Mouse (Mus musculus) gastrocnemius, postnatal 4 days (tissue): ENCODE results near the gene Rassf3. TPM values are rescaled to one million over a fixed set of nuclear protein-coding genes. Genes with fewer than 3 reads are reported as not detected.

ENCODE experiments used
- DNase-seq, 2 experiments: peaks; one replicate each; pipeline ENCODE4 v3.0.0; 2021 to 2022; ENCODE audit warnings: low spot score in 2 of 2, mixed read lengths in 2 of 2
- total RNA-seq, 2 experiments: library from RNA; stranded (reverse); gene quantifications; 2 replicates each; pipeline ENCODE4 v1.2.3; 2021

Gene Rassf3
- total RNA-seq, 2 experiments from 2014 or later: 70.0 to 78.2 TPM

DNA sequence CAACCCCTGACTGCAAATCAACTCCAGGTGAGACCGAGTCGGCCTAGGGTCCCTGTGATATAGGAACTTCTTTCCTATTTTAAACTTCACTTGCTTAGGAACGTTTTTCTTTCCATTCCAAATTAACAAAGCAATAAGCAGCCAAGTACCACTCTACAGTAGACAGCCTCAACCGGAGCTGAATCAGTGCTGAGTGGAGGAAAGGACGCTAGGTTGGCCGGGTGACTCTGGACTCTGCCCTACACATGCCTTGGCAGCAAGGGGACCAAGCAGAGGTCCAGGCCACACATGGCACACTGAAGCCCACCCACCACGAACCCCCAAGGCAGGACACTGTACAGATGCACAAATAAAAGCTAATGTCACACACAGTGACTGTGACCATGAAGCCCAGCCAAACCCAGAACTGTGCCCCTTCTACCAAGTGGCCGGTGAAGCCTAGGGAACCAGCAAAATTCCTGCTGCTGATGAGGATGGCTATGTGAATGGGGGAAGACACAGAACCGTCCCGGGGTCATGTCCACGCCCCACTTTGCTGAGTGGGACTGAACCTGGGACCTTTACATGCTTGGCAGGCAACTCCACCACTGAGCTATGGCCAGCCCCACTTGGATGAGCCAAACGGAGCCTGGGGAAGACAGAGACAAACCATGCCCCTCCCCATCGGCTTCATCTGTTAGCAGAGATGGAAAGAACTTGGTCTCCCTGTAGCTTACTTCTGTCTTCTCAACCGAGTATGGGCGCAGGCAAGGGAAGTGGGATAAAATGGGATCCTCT lies 45.2 kb downstream of the Rassf3 start:
- DNase-seq: no peak

DNA sequence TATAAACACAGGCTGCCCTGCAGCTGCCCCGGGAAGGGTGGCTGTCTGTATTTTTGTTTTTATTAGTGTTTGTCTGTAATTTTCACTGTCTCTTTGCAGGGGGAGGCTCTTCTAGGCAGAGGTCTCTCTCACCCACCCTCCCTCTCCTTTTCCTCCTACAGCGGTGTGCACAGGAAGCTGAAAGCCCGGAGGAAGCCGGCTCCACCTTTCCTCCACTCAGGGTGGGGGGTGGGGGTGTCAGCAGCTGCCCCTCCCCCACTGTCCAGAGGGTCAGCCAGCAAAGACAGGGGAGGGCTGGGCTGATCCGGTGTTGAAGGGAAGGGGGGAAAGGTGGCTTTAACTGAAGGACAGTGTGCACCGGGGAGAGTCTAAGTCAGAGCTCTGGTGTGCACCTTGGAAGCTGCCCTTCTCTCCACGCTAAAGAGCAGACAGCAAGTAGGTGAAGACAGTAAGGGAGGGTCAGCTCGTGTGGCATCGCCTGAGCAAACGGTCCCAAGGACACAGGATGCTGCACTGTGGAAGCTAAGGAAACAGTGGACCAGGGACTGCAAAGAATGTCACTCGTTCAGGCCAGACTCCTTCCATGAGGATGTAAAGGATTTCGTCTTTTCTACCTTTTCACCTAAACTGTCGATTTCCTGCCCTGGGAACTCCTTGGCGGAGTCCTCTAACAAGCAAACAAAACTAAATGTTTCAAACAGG lies 46.0 kb downstream of the Rassf3 start:
- DNase-seq: no peak

DNA sequence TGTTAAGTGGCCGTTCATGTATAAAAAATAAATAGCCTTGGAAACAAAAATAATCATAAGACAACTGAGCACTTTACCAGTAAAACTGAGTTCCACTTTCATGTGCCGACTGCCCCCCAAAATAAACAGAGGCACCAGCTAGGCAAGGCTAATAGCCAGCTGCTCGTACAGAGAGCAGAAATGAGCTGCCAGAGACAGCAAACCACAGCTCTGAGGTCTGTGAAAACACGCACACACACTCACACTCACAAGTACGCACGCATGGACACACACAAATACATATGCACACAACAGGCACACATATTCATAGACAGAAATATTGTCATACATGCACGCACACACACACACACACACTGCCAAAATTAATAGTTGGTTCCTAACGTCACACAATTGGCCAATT lies 46.6 kb downstream of the Rassf3 start:
- DNase-seq: no peak

DNA sequence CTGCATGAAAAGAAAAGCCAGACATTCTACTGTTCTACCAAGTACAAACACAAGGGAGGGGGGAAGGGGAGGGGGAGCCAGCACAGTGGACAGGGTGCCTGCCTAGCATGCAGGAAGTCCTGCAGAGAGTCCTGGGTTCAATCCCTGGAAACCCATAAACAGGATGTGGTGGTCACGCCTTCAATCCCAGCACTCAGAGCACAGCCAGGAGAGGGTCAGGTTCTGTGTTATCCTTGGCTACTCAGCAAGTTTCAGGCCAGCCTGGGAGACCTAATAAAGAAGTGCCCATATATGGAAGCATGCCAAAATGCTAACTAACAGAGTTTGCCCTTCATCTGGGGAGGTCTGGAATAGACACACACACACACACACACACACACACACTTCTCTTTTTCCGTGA lies 47.1 kb downstream of the Rassf3 start:
- DNase-seq: no peak

DNA sequence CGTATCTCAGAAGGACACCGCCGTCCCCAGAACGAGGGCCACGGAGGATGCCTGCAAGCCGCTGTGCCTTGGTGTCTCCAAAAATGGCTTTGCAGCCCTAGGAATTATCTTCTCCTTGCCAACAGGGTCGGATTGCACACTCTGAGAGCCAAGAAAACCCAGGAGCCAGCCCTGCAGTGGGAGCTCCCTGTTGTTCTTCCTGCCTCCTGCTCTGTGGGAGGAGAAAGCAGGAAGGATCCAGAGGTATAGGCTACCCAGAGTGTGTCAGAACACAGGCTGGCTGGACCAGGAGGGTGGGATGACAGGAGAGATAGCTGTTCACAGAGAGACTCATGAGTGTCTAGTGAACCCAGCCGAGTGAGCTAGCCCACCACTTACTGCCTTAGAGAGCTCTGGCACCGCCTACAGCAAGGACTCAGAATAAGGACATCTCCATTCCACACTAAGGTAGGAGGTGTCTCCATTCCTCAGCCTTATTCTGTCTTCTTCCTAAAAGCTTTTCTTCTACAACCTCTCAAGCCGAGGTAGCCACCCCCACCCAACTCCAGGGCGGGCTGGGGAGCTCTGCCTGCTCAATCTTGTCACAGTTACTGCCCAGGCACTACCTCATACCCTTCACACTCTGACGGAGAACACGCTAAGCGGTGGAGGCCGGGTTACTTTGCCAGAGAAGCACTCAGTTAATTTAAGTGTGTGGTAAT lies 48.0 kb downstream of the Rassf3 start:
- DNase-seq: no peak

DNA sequence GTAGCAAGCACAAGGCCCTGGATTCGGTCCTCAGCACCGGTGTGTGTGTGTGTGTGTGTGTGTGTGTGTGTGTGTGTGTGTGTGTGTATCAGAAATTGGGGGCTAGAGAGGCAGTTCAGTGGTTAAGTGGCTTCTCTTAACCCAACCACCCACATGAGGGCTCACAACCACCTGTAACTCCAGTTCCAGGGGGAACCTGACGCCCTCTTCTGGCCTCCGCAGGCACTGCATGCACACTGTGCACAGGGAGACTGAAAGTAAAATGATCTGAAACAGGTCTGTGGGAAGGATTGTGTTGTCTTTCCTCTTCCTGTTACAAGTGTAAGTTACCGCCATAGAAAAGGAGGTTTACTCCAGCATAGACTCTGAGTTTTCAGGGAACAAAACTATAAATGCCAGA lies 49.0 kb downstream of the Rassf3 start:
- no peak for DNase-seq

DNA sequence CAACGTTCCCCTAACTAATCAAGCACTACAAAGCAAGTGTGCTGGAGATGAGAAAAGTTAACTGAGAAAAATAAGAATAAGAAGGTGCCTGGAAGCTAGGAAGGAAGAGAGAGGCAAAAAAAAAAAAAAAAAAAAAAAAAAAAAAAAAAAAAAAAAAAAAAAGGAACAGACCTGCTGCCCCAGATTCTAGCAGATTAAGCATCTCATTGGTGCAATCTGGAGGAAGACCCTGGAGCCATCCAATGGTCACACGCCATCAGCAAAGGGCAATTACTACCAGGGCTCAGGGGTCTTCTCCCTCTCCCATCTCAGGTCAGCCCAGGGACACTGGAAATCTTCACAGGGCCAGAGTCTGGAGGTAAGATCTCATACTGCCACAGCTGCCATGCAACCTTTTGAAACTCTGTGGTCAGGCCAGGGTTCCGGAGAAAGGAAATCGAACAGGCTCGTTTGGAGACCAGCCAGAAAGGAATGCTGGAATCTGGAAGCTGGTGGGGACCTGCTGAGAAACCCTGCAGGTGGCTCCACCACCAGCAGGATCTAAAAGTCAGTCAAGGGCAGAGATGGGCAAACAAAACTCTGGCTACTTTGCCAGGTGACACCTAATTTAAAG lies 49.6 kb downstream of the Rassf3 start:
- DNase-seq: no peak

DNA sequence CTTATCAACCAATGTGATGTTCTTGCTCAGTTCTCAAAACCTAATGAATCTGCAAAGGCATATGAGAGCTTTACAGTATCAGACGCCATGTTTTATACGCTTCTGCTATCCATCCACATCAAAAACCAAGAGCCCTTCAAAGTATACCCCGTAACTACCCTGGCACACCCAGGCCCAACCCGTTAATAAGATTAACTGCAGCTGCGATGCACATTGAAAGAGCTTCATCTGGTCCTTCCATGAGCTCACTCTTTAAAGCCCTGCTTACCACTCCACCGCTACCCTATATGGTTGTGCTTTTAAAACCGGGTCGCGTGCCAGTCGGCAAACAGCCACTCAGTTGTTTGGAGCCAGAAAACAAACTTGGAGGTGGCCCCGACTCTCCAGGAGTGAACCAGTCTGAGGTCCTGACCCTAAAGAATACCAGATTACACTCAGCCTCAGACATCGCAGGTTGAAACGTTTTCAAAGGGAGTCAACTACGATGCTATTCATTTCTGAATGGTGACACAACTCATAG lies 50.6 kb downstream of the Rassf3 start:
- DNase-seq: no peak

DNA sequence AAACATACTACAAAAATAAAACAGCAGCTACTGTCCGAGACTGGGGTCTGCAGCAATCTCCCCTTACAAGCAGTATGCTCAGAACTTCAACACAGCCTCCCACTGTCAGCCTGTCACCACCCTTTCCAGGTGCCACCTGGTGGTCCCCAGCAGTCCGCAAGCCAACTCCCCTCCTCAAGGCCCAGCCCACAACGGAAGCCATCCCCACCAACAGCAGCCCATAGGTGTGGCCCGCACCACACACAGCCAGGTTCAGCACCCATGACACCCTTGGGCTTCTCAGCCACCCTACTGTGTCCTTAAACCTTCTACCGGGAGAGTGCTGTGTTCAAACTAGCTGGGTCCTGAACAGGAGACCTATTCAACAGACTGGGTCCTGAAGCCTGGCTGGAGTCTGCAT lies 51.1 kb downstream of the Rassf3 start:
- DNase-seq: no peak

DNA sequence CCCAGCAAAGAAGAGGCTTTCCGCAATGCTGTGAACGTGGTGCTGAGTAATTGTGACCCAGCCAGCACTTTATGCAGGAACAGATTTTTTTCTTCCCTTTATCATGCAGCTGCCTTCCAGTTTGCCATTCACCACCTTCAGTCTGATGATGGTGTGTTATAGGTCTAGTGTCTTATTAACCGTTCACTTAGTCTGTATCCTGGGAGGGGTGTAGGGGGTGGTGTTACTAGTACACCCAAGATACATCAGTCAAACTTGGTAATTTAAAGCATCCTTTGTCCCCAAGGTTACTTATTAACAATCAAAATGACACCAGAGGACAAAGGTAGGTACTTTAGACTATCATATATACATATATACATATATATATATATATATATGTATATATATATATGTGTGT lies 51.7 kb downstream of the Rassf3 start:
- no peak for DNase-seq

DNA sequence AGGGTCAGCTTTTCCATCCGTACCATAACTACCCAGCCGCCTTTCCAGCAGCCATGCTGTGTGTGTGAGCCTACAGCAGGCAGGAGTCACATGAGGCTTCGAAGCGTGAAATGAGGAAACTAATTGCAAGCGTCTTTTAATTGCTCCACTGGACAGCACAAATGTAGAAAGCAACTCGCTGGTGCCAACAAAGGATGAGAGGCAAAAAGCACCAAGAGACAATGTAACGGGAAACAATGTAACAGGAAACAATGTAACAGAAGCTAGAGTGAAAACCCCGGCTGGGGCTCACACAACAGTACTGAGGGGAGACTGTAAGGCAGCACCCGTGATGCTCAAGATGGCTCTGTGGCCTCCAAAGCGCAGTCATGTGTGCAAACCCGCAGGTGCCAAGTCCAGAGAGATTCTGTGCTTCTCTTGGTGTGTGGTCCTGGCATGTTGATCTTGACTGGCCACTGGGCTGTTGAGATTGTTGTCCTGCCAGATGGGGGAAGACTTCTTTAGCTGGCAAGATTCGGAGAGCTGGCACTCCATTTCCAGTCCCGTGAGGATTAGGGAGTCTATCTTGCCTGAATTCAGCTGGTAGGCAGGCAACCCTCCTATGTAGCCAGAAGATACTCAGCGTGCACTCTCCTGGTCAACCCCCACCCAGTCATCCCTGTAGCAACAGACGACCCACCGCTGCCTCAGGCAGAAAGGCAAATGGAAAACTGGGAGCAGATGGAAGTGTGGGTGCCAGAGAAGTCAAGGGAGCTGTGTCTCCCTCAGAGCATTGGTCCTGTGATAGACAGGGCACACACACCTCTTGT lies 52.4 kb downstream of the Rassf3 start:
- DNase-seq: no peak

DNA sequence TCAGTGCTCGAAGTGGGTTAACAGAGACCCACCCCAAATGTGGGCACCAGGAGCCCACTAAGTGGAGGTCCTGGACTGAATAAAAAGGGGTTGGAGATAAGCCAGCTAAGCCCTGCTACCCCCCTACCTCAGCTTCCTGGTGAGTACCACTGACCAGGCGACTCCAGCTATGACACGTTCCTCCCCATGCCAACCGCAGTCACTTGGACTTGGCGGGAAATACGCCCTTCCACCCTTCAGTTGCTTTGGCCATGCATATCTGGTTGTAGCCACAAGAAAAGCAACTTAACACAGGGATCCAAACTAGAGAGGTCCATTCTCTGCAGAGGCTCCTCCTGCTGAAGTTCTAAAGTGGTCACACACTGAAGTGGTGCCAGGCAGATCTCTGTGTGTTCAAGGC lies 53.9 kb downstream of the Rassf3 start:
- no peak for DNase-seq

DNA sequence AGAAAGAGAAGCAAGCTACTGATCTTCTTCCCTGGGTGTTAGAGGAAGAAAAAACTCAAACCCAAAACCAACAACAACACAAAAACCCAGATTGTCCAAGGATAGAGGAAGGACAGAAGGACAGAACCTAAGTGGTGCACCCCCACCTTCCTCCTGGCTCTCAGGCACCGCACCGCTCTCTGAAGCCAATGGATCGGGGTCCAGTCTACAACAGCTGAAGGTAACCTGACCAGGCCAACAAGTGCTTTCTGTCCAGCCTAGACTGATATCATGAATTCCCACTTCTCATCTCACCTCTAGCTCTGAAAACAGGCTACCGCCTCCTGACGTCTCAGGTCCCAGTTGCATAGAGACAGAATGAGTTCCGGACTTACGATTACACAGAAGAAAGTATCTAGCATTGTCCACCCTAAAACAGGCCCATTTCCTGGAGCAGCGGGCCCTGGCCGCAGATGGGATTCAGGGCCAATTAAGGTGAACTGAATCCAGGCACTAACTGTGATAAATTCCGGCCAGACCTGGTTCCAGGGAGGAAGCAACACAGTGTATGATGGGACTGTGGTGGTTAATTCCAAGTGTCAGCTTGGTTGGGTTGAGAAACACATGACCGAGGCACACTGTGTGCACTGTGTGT lies 54.4 kb downstream of the Rassf3 start:
- DNase-seq: no peak

DNA sequence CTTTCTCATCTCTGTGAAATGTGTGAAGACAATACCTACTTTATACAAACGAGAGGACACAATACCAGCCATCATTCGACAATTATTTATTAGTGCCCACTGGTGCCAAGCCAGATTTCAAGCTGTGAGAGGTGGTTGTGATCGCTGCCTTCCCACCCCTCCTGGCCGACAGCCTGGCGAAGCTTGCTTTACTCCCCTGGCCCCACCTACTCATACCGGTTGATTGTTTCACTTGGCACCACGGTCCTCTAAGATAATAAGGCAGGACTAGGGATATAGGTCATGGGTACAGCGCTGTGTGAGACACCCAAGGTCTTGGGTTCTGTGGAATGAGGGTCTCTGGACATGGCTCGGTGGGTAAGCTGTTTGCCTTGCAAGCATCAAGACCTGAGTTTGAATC lies 55.1 kb downstream of the Rassf3 start:
- no peak for DNase-seq

DNA sequence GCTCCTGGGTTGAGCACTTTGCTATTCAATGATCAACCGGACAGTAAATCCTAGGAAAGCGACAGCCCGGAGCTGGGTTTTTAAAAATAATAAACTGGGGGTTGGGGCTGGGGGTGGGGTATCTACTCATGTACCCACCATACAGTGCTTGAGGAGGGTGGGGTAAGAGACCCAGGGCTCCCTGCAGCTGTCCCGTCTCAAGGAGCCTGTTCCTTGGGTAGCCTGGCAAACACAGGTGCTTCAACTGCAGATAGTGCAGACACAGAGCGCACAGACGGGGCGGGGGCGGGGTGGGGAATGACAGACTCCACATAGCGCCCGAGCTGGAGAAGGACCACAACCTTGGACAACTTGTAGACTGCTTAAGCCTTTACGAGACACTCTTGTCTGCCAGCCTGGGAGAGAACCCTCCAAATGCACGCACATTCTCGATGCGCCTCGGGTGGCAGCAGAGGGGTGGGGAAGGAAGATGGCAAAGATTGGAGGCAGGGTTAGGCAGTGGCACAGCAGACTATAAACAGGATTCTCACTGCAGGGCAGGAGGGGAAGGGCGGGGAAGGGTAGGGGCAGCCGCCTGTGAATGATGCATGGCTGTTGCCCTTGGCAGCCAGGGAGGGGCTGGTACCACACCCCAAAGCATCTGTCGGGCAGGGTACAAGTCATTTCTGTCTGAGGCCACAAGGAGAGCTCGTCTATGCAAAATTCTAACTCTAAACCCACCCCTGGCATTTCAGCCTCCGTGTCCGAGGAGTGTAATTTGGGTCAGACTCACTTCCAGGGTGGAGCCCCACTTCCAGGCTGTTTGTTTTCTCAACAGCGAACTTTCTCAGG lies 56.3 kb downstream of the Rassf3 start:
- DNase-seq: no peak

DNA sequence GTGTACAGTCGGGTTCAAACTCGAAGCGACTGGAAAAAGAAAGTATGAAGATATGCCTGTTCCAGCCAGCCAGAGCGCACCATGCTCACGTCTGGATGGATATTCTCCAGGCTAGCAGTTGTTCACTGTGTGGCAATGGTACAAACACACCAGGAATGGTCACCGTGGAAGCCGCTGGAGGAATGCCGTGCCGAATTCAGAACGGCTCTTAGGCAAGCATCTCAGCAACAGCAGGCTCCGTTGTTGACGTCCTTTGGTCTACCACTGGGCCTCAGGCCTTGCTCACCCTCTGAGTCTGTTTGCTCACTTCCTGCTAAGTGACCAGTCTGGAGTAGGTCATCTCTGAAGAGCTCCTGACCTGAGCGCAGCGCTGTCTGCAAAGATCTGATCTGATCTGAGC lies 57.3 kb downstream of the Rassf3 start:
- DNase-seq: no peak

DNA sequence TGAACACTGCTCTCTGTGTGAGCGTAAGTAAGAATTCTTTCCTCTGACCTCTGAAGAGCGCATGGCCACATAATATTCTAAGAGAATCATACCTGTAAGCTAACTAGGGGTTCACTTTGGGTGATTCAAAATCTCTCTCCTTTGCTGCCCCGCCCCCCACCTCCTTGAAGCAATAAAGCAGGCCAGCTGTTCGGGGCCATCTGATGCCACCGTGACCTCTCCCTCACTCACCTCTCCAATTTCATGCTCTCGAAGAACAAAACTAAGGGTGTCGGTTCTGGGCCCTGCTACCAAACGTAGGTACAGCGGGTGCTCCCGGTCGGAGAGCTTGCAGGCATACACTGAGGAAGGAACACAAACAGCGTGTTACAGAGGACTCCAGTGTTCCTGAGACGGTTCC lies 62.0 kb downstream of the Rassf3 start:
- DNase-seq: no peak

DNA sequence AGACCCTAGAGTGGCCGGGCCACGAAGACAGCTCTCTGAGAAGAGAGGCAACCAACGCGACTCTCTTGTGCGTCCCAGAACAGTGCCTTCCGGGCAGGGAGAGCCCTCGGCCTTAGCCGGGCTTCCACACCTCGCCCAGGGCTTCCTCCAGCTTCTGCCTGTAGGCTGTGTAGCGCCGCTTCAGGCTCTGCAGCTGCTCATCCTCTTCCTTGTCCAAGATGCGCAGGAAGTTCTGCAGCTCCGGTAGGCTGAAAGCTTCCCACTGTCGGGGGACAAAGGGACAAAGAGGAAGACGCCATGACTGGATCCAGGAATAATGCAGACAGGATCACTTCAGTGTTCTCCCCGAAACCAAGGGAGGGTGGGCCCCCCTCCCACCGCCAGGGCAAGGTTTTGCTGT lies 63.3 kb downstream of the Rassf3 start:
- DNase-seq: no peak

DNA sequence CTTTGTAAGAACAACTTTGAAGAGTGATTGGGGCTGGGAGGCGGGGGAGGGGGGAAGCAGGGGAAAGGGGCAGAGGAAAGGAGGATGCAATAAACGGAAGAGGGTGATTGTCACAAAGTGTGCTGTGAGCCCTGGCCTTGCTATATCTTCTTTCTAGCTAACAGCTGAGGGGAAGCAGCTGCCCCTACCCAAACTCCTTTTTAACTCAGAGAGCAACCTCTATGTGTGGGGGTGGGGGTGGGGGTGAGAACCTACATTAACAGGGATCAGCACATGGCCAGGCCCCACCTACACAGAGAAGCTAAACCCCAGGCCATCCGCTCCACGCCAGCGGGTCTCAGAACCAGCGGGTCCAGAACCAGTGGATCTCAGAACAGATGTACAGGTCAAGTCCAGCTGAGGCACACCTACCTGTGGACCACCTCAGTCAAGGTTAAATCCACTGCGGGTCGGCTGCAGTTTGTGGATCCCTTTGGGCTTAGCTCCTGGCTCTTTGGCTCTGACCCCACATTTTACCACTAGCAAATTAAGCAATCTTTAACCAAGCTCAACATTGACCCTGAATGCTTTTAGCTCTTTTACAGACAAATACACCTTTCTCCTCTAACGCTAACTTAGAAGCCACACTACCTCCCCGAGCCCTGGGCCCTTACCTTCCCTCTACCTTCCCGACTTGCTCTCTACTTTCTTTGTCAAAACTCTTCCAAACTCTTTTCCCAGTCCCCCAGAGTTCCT lies 64.3 kb downstream of the Rassf3 start:
- DNase-seq: no peak
